In genomic region chr6:124746296-124746605, GRCm38 (mm10) we compare ENCODE assay signal across 8 mouse cellular contexts. TPM values are rescaled to one million over a fixed set of nuclear protein-coding genes. Genes with fewer than 3 reads are reported as not detected.
DNase-seq lines count a peak whose midpoint lies in the region; ATAC-seq and TF ChIP-seq lines count a peak whose summit lies in the region.

No protein-coding gene starts in this region.

- WGBS in neural tube, embryonic 11.5 days, result 11% methylated on average over 8 of the region's 8 CpGs
- WGBS in limb, embryonic 12.5 days, result 12% methylated on average over 8 of the region's 8 CpGs
- WGBS in small intestine, adult 2 months, result 19% methylated on average over 8 of the region's 8 CpGs

- no peaks in the 10 kb centered on the region; the same call in 1 of the 2 replicates for H3K27me3 ChIP-seq in erythroblast, embryonic 14.5 days (ENCODE audit: control insufficient read depth)
- H3K27me3 ChIP-seq in neural tube, embryonic 11.5 days (ENCODE audit: control insufficient read depth, insufficient read depth, low read length), result no peaks in the 10 kb centered on the region
- no peaks in the 10 kb centered on the region for H3K27me3 ChIP-seq in limb, embryonic 12.5 days
- H3K27me3 ChIP-seq in small intestine, adult 2 months (ENCODE audit: control insufficient read depth, insufficient read depth, low read length), result no peaks in the 10 kb centered on the region

- H3K27ac ChIP-seq in neural tube, embryonic 11.5 days (ENCODE audit: low read depth, low read length), result peak overlapping the region; percentile 89
- H3K27ac ChIP-seq in limb, embryonic 12.5 days, result peak overlapping the region; percentile 93
- peak overlapping the region; percentile 63; the same call in 1 of the 2 replicates for H3K27ac ChIP-seq in small intestine, adult 2 months (ENCODE audit: insufficient read depth, low read depth, low read length)

- H3K4me1 ChIP-seq in erythroblast, embryonic 14.5 days (ENCODE audit: control insufficient read depth), result peaks cover 40% of the 10 kb centered on the region
- peaks cover 14% of the 10 kb centered on the region for H3K4me1 ChIP-seq in neural tube, embryonic 11.5 days (ENCODE audit: control insufficient read depth, insufficient read depth, low read length)
- peaks cover 30% of the 10 kb centered on the region for H3K4me1 ChIP-seq in limb, embryonic 12.5 days (replicated peaks)
- H3K4me1 ChIP-seq in small intestine, adult 2 months (ENCODE audit: control insufficient read depth, insufficient read depth, insufficient read length, low read length), result peaks cover 13% of the 10 kb centered on the region

- peak overlapping the region; percentile 88 for H3K4me2 ChIP-seq in neural tube, embryonic 11.5 days (ENCODE audit: low read depth)
- peak overlapping the region; percentile 89 for H3K4me2 ChIP-seq in limb, embryonic 12.5 days

- no peak for TF ChIP-seq CTCF in small intestine, adult 2 months (IDR thresholded peaks at IDR 0.05; ENCODE audit: extremely low read depth, insufficient read length, insufficient replicate concordance, low read depth, low read length)

- intact Hi-C loops in gastrocnemius, postnatal 36 days (cut with DNase I), result no loop called here

- H3K9ac ChIP-seq in neural tube, embryonic 11.5 days (ENCODE audit: low read length), result peak overlapping the region; percentile 74
- H3K9ac ChIP-seq in limb, embryonic 12.5 days (replicated peaks), result peak overlapping the region; percentile 80

- no peak for TF ChIP-seq POLR2A in small intestine, adult 2 months (IDR thresholded peaks at IDR 0.05; ENCODE audit: low read depth, low read length)

- DNase-seq in neural tube, embryonic 11.5 days (ENCODE audit: low spot score), result no peak
- no peak for DNase-seq in neural tube, embryonic 10.5 days (ENCODE audit: extremely low spot score, low spot score)
- no peak for DNase-seq in cerebellum, postnatal 14 days
- DNase-seq in gastrocnemius, postnatal 36 days, result no peak

- peak overlapping the region; percentile 80 for H3K4me3 ChIP-seq in erythroblast, embryonic 14.5 days (replicated peaks)
- peak overlapping the region; percentile 49 for H3K4me3 ChIP-seq in neural tube, embryonic 11.5 days (ENCODE audit: low read depth, low read length)
- peak overlapping the region; percentile 47 for H3K4me3 ChIP-seq in limb, embryonic 12.5 days (replicated peaks)
- peak overlapping the region; percentile 76 for H3K4me3 ChIP-seq in small intestine, adult 2 months (ENCODE audit: low read depth, low read length)

- H3K36me3 ChIP-seq in erythroblast, embryonic 14.5 days (ENCODE audit: control insufficient read depth), result peaks cover 3% of the 10 kb centered on the region; the same call in 1 of the 2 replicates
- peaks cover 18% of the 10 kb centered on the region for H3K36me3 ChIP-seq in neural tube, embryonic 11.5 days (ENCODE audit: control insufficient read depth, insufficient read depth, low read length)
- peaks cover 70% of the 10 kb centered on the region for H3K36me3 ChIP-seq in limb, embryonic 12.5 days
- peaks cover 26% of the 10 kb centered on the region for H3K36me3 ChIP-seq in small intestine, adult 2 months (ENCODE audit: control insufficient read depth, insufficient read depth, low read length)

- ATAC-seq in erythroblast, adult 5-6 weeks (replicated peaks; ENCODE audit: low FRiP score, poor library complexity, severe bottlenecking), result no peak
- ATAC-seq in neural tube, embryonic 11.5 days (ENCODE audit: insufficient read depth, low FRiP score, low TSS enrichment), result 0 out of 2 replicates have a peak, but pooled peaks have one; percentile 8
- ATAC-seq in limb, embryonic 12.5 days (ENCODE audit: insufficient number of reproducible peaks, insufficient read depth, low FRiP score, low TSS enrichment, low read depth), result peak; percentile 9

- no peaks in the 10 kb centered on the region for H3K9me3 ChIP-seq in erythroblast, embryonic 14.5 days (ENCODE audit: control insufficient read depth, low read length)
- H3K9me3 ChIP-seq in neural tube, embryonic 11.5 days (ENCODE audit: control insufficient read depth, low read length), result no peaks in the 10 kb centered on the region
- no peaks in the 10 kb centered on the region for H3K9me3 ChIP-seq in limb, embryonic 12.5 days

RNA-seq across cellular contexts. Expression of gene Grcc10, which starts 5.1 kb away (rescaled TPM):
- polyA plus RNA-seq in erythroblast, embryonic 14.5 days (2012), result 0.95 and 2.7 TPM in 2 replicates
- 33.6 and 64.9 TPM in 2 replicates for total RNA-seq in erythroblast, adult 5-6 weeks (2015; ENCODE audit: low replicate concordance)
- total RNA-seq in erythroblast, adult 5-6 weeks (2017; ENCODE audit: low replicate concordance), result 7.5 and 16.9 TPM in 2 replicates
- polyA plus RNA-seq in neural tube, embryonic 11.5 days (2014; fragmentation: Nextera tagmentation; extraction: Ambion mirVana), result 456 and 504 TPM in 2 replicates
- polyA plus RNA-seq in limb, embryonic 12.5 days (2016; fragmentation: Nextera tagmentation; extraction: Ambion mirVana), result 479 and 511 TPM in 2 replicates
- 80.4 and 143 TPM in 2 replicates for polyA plus RNA-seq in small intestine, adult 2 months (2012; rRNA removed)
- total RNA-seq in gastrocnemius, postnatal 36 days (2021), result 100 to 1,000 TPM; 150 to 160 TPM

RNA-seq across cellular contexts. Expression of gene Ptpn6, which starts 7.7 kb away (rescaled TPM):
- polyA plus RNA-seq in erythroblast, embryonic 14.5 days (2012), result 0.20 and 0.68 TPM in 2 replicates
- total RNA-seq in erythroblast, adult 5-6 weeks (2015; ENCODE audit: low replicate concordance), result 57.8 and 60.2 TPM in 2 replicates
- 142 and 156 TPM in 2 replicates for total RNA-seq in erythroblast, adult 5-6 weeks (2017; ENCODE audit: low replicate concordance)
- polyA plus RNA-seq in neural tube, embryonic 11.5 days (2014; fragmentation: Nextera tagmentation; extraction: Ambion mirVana), result 6.9 and 8.0 TPM in 2 replicates
- polyA plus RNA-seq in limb, embryonic 12.5 days (2016; fragmentation: Nextera tagmentation; extraction: Ambion mirVana), result 6.0 and 6.4 TPM in 2 replicates
- 23.0 and 41.0 TPM in 2 replicates for polyA plus RNA-seq in small intestine, adult 2 months (2012; rRNA removed)
- total RNA-seq in gastrocnemius, postnatal 36 days (2021), result 1 to 10 TPM in 1 of 2 experiments, under 1 TPM in 1; 0.64 to 2.5 TPM

RNA-seq across cellular contexts. Expression of gene Gm45234, which starts 9.6 kb away (rescaled TPM):
- 0.02 and 0.04 TPM in 2 replicates for polyA plus RNA-seq in erythroblast, embryonic 14.5 days (2012)
- not detected in 2 replicates for total RNA-seq in erythroblast, adult 5-6 weeks (2015; ENCODE audit: low replicate concordance)
- total RNA-seq in erythroblast, adult 5-6 weeks (2017; ENCODE audit: low replicate concordance), result 0.56 TPM in 1 of 2 replicates, not detected in the other
- polyA plus RNA-seq in neural tube, embryonic 11.5 days (2014; fragmentation: Nextera tagmentation; extraction: Ambion mirVana), result not detected in 2 replicates
- polyA plus RNA-seq in limb, embryonic 12.5 days (2016; fragmentation: Nextera tagmentation; extraction: Ambion mirVana), result not detected in 2 replicates
- not detected in 2 replicates for polyA plus RNA-seq in small intestine, adult 2 months (2012; rRNA removed)
- under 1 TPM in 1 of 2 experiments, not detected in 1; 0.08 TPM for total RNA-seq in gastrocnemius, postnatal 36 days (2021)

RNA-seq across cellular contexts. Expression of gene Atn1, which starts 10.1 kb away (rescaled TPM):
- 0.14 and 0.32 TPM in 2 replicates for polyA plus RNA-seq in erythroblast, embryonic 14.5 days (2012)
- total RNA-seq in erythroblast, adult 5-6 weeks (2015; ENCODE audit: low replicate concordance), result 10.0 and 11.7 TPM in 2 replicates
- total RNA-seq in erythroblast, adult 5-6 weeks (2017; ENCODE audit: low replicate concordance), result 0.94 and 2.0 TPM in 2 replicates
- polyA plus RNA-seq in neural tube, embryonic 11.5 days (2014; fragmentation: Nextera tagmentation; extraction: Ambion mirVana), result 11.8 and 12.1 TPM in 2 replicates
- 17.1 and 17.4 TPM in 2 replicates for polyA plus RNA-seq in limb, embryonic 12.5 days (2016; fragmentation: Nextera tagmentation; extraction: Ambion mirVana)
- polyA plus RNA-seq in small intestine, adult 2 months (2012; rRNA removed), result 42.8 and 92.6 TPM in 2 replicates
- 10 to 100 TPM; 38.3 to 40.7 TPM for total RNA-seq in gastrocnemius, postnatal 36 days (2021)

RNA-seq across cellular contexts. Expression of gene Eno2, which starts 23.2 kb away (rescaled TPM):
- polyA plus RNA-seq in erythroblast, embryonic 14.5 days (2012), result not detected in 2 replicates
- not detected in 2 replicates for total RNA-seq in erythroblast, adult 5-6 weeks (2015; ENCODE audit: low replicate concordance)
- total RNA-seq in erythroblast, adult 5-6 weeks (2017; ENCODE audit: low replicate concordance), result not detected in 2 replicates
- 8.5 and 9.8 TPM in 2 replicates for polyA plus RNA-seq in neural tube, embryonic 11.5 days (2014; fragmentation: Nextera tagmentation; extraction: Ambion mirVana)
- 4.8 TPM in 2 replicates for polyA plus RNA-seq in limb, embryonic 12.5 days (2016; fragmentation: Nextera tagmentation; extraction: Ambion mirVana)
- 1.3 and 1.7 TPM in 2 replicates for polyA plus RNA-seq in small intestine, adult 2 months (2012; rRNA removed)
- 1 to 10 TPM; 1.4 to 1.8 TPM for total RNA-seq in gastrocnemius, postnatal 36 days (2021)

Comparison
In these comparisons a context has a peak if more than half of its experiments do, and no peak if none do; other contexts are left out.
1. RNA of gene Grcc10, which starts 5.1 kb away (polyA plus RNA-seq): 479 to 511 TPM in limb, embryonic 12.5 days, 456 to 504 TPM in neural tube, embryonic 11.5 days and 80.4 to 143 TPM in small intestine, adult 2 months; 0.95 to 2.7 TPM in erythroblast, embryonic 14.5 days; every median in the first group is over 10 times any median in the second.
2. Peak in every context shown above with its lines, with median percentiles within 50 percentile points of each other: H3K4me3 ChIP-seq and H3K27ac ChIP-seq.